Mouse (Mus musculus) heart, postnatal 4 days (tissue): Measurements from ENCODE around the gene Wnk2. TPM values are rescaled to one million over a fixed set of nuclear protein-coding genes. Genes with fewer than 3 reads are reported as not detected.
A peak's percentile ranks its signal among the peaks of the same experiment; 100 is the strongest.

ENCODE experiments used
- DNase-seq: peaks from one replicate; pipeline ENCODE4 v3.0.0; 2021
- total RNA-seq, 2 experiments: library from RNA; stranded (reverse); gene quantifications; 2 replicates each; pipeline ENCODE4 v1.2.3; 2021

The Wnk2 gene
- total RNA-seq, 2 experiments from 2014 or later, result 22.3 to 25.0 TPM

DNA sequence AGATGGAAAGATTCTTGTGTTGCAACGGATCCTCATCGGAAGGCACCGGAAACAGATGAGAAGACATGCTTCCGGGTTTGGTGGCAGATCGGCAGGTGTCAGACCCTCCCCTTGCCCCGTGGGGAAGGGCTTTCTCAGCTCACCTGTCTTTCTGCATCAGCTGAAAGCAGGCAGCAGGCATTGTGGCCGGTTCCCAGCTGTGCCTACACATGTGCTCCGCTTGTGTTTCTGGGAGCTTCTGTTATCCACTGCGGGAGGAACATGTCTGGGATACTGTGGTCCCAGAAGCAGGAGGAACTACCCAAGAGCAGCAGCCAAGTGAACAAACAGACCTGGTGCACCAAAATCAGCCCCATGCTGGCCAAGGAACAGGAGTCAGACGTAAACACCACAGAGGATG lies 27.7 kb upstream of the Wnk2 start:
- no peak for DNase-seq

DNA sequence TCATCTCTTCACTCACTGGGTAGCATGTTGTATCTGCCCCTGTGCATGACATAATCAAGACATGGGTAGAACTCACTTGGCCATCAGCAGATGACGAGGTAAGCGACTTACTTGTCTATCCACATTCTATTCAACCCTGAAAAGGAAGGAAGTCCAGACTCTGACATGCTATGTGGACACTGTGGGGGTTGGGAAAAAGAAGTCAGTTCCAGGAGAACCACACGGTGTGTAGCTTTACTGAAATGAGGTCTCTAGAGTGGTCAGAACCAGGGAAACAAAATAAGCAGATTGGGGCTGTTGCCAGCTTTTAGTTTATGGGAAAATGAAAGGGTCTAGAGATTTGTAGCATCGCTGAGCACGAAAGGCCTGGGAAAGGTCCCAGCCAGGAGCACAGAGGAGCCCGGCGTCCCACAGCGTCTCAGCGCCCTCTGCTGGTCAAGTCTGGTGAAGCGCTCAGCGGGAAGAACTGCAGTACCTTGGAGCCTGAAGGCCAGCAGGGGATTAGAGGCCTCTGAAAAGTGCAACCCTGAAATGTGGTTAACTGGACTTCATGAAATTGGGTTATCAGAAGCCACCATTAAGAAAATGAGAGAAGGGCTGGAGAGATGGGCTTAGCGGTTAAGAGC lies 25.3 kb upstream of the Wnk2 start:
- peak; percentile 97 for DNase-seq

DNA sequence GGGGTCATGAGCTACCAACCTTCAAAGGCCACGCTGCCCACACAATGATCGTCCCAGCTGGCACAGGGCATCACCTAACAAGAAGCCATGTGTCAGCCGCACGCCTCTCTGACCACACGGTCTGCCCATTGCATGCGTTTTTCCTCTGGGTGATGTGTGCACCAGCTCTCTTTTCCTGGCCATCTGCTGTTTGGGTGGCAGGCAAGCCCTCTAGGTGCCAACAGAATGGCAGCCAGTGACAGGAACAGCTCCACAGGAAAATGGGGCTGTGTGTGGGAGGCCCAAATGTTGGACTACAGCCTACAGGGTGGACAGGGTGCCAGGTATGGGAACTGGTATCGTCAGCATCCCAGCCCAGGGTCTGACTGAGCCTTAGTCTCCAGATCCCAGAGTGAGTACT lies 24.5 kb upstream of the Wnk2 start:
- DNase-seq, result no peak

DNA sequence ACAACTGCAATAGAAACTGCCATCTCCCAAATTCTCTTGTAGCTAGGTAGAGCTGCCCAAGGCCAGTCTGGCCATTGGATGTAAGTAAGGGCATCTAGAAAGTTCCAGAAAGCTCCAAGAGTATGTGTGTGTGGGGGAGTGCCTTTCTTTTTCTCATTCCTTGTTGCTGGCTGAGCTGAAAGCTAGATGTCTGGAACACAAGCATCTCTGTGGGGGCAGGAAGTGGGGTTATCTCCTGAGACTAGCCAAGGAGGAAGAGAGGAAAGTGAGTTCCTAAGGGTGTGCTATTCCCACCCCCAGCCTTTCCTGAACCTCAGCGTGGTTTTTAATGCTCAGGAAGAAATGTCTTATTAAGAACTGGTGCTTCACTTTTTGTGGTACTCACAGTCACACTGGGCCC lies 23.9 kb upstream of the Wnk2 start:
- no peak for DNase-seq

DNA sequence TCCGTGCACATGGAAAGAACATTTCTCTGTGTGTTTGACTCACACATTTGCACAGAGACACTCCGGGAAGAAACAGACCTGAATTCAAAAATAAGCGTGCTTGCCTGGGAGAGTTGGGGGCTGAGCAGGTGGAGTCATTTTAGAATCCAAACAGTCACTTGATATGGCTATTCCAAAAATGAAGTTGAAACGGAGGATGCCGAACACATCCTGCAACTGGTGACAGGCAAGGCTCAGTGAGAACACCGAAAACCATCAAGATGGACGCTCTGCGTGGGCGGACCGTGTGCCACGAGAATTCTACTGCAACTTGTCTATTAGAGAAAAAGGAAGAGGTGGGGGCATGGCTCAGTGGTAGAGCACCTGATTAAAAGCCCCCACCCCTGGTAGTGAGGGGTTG lies 22.8 kb upstream of the Wnk2 start:
- no peak for DNase-seq

DNA sequence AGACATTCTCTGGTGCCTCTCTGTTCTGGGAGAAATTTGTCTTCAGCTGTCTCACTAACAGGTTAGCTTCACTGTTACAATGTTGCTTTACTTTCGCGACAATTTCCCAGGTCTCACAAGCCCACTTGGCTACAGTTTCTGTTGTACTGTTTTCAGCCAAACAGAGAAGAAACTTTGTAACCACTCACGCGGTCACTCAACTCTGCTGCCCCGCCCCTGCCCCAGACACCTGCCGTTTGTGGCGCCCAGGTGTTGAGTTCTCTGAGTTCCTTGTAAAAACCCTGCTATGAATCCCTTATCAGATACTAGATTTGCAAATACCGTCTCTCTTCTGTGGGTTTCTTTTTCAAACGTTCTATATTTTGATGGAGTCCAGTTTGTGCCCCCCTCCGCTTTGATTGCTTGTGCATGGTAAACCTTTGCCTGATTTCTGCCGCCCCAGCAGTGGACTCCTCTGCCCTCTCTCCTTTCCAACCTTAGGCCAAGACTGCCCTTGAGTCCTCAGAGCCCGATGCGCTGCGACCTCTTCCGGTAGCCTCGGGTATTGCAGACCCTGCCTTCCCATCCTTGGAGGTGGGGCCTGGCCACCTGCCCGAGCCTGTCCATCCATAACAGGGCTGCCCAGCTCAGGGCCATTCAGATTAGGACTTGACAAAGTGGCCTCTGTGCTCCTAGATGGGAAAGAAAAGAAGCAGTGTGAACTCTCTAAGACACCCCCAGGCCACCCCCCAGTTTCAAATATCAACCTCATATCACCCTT lies 21.8 kb upstream of the Wnk2 start:
- DNase-seq, result peak; percentile 97

DNA sequence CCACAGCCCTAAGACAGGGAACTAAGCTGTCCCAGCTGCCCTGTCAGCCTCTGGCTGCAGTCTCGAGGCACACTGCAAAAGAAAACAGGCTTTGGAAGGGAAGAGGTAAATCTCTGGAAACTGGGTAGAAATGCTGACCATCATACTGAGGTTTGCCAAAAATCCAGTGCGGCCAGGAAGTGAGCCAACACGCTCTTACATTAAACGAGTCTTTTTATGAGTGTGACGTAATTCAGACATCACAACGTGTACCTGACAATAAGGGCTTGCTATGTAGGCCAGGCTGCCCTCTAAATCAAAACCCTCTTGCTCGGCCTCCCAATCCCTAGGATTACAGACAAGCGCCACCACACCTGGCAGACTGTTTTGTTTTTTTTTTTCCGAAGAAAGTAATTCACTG lies 19.3 kb upstream of the Wnk2 start:
- DNase-seq, result no peak

DNA sequence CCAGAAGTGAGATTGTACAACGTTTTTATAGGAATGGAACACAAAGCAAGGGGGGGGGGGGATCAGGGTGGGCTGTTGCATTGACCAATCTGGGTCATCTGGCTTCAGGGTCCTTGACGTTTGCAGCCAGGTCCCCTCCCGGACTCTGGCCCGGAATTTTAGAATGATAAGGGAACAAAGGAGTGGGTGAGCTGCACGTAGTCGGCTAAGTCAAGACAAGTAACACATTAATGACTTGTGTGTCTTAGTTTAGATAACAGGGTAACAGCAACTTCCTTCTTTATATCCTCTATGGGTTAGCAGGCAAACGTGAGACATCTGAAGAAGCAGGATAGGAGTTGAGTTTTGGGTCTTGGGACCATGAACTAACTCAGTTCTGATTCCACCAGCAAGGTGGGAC lies 15.8 kb upstream of the Wnk2 start:
- DNase-seq, result no peak

DNA sequence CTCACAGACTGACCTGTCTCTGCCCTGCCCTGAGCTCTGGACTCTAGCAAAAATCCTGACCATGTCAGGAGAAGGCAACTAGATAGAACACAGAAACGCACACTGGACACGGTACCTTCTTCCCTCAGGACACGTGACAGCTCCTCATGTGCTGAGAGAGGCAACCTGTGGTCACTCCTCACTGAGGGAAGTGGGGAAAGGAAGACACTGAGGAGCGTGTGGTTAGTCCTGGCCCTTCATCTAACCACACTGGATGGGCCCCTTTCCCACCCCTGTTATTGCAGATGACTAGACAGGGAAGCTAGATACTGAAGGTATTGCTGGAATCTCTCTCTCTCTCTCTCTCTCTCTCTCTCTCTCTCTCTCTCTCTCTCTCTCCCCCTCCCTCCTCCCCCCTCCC lies 14.9 kb upstream of the Wnk2 start:
- no peak for DNase-seq

DNA sequence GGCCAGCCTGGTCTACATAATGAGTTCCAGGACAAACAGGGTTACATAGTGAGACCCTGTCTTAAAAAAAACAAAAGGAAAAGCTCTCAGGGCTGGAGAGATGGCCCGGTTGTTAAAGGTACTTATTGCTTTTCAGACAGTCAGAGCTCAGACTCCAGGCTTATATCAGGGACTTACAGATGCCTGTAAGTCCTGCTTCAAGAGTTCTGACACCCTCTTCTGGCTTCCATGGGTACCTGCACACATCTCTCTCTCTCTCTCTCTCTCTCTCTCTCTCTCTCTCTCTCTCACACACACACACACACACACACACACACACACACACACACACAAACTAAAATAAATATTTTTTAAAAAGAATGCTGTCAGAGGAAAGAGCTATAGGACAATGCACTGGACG lies 13.4 kb upstream of the Wnk2 start:
- DNase-seq, result no peak

DNA sequence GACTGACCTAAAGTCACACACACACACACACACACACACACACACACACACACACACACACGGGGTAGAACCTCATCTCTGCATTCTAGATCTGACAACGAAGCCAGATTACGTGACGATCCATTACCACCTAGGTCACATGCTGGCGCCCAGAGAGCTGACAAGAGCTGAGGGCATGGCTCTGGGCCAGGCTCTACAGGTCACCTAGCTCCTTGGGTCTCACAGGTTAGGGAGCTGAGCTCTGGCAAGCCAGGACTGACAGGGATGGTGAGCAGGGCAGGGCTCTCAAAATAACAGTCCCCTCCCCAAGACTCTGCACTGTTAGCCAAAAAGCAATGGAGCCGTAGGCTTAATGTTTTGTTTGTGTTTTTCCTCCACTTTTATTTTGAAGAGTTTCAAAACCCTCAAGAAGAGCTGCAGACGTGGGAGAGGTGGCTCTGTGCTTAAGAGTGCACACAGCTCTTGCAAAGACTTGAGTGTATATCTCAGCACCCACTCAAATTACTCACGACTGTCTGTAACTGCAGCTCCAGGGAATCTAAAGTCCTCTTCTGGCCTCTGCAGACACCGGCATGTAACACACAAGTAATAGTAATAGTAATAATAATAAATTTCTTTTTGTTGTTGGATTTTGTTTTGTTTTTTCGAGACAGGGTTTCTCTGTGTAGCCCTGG lies 10.4 kb upstream of the Wnk2 start:
- no peak for DNase-seq

DNA sequence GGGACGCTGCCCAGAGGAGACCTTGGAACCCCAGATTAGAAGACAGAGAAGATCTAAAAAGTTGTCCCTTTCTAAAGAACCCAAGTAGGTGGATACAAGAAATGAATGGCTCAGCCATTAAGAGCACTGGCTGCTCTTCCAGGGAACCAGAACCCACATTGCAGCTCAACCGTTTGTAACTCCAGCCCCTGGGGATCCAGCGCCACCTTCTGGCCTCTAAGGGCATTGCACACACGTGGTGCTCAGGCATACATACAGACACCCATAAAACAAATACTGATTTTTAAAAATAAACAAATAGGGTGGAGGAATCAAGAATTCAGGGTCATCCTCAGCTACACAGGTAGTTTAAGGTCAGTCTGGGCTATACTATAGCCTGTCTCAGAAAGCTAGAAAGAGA lies 8.8 kb upstream of the Wnk2 start:
- no peak for DNase-seq

DNA sequence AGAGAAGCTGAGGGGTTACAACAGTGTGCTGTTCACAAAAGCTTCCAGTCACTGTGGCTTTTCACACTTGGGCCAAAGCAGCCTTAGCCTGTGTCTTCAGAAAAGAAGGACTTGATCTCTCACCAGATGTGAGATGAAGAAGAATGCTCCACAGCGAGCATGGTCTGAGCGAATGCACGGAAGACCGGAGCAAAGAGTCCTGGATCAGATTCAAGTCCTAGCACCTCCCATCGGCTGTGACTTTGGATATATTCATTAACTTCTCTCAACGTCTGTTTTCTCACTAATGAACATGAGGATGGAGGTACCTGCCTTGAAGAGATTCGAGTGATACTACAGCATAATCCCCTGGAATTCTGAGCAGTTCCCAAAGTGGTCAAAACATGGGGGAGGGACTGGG lies 6.8 kb upstream of the Wnk2 start:
- no peak for DNase-seq

DNA sequence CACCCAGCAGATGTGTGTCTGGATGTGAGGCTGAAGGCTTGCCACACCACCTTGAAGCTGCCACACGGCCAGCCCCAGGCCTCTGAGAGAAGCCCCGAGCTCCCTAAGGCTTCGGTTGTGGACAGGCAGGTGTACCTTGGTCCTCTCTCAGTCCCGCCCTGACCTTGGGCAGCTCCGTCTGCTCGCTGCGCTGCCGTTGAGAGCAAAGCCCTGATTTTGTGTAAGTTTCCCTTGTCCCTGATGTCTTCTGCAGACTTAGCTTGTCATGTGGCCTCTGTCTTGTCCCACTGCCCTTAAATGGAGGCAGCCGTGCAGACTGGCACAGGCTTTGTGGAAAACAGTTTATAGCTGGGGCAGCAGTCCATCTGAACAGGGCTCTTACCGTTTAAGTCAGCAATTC lies 6.2 kb upstream of the Wnk2 start:
- no peak for DNase-seq

DNA sequence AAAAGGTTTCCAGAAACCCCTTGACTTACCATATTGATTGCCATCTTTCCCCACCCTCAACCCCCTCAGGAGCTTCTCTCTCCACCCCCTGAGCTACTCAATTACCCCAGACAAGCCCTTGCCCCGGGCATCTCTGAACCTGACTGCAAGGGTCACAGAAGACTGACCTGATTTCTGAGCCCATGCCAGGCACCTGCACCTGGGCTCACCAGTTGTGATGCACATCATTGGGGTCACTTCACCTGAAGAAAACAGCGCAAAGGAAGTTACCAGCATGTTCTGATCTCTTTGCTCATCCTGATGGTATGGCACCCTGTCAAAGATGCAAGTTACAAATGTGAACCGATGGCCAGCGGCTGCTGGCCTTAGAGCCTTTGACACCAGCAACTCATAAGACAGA lies 873 bp upstream of the Wnk2 start:
- DNase-seq, result no peak

DNA sequence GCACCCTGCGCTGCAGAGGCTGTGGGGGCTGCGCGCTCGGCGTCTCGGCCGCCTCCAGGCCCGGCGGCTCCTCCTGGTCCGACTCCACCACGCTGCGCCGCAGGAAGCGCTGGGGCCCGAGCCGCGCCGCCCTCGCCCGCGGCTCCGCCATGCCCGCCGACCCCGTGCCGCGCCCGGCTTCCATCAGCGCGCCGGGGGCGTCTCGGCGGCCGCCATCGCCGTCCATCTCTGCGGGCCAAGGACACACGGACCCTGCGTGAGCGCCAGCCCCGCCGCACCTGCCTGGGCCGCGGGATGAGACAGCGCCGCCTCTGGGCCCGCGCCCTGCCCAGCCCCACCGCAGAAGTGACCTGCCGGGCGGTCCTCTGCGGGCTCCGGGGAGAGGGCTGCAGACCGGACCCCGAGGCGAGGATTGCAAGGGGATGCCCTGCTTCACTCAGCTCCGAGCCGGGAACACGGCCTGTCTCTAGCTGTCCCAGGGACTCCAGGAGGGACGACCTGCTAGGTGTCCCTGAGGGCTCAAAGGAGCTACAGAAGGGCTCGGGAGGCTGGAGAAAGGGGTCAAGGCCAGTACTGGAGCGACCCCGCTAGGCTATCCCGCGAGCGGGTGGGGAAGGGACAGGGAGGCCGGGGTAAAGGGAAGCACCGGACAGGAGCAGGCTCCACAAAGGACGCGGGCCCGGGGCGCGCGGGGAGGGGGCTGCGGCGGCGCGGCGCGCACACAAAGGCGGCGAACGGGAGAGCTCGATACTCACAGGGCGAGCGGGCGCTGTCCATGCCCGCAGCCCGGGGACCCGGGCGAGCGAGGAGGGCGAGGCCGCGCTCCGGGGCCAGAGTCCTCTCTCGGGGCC lies 582 bp downstream of the Wnk2 start:
- peak; percentile 53 for DNase-seq

DNA sequence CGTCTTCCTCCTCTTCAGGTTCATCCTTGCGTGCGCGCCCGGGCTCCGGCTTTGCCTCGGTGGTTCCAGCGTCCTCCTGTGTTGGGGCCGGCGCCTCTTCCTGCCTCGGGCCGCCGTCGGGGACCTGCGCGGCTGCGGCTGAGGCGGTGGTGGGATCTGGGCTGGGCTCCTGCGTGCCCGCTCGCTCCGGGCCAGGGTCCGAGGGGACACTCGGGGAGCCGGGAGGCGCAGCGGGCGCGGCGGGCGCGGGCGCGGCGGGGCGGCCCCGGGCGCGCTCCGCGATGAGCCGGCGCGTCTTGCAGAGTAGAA lies 1.2 kb downstream of the Wnk2 start:
- DNase-seq, result no peak

DNA sequence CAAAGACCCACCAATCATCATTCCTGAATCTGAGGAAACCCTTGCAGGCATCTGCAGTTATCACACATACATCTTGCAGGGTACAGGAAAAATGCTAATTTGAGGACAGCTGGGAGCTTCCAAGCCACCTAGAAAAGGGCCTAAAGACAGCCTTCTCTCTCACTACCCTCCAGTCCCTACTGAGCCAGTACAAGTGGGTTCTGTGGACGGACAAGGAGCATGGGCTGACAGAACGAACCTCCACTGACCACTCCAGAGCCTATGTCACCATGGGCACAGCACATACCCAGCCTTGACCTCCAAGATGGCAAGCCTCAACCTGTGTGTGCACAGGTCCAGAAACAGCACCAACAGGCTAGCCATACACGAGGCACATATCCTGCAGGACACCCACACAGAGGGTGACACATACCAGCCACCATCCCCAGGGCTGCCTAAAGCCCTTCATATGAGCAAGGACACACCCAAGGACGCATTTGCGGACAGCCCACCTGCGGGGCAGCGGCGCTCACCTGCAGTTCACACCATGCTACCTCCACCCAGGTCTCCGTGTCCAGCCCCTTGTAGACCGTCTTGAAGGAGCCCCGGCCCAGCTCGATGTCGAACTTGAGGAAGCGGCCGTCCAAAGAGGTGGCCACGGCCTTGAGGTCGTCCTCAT lies 1.6 kb downstream of the Wnk2 start:
- DNase-seq, result no peak

DNA sequence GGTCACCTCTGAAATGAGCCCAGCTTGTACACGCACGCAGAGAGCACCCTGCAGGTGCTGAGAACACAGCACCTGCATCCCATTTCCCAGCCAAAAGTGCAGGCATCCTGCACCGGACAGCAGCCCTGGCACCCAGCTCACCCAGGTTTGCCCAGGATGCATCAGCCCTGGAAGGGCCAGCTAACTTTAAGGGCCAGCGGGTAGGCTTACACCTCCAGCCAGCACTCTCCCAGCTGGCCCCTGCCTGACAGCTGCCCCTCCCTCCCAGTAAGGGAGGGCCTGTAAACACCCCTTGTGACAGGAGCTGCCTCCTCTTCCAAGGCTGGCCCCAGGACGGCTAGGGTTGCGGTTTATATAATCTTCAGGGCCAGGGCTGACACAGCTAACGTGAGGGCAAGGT lies 2.4 kb downstream of the Wnk2 start:
- DNase-seq, result no peak

DNA sequence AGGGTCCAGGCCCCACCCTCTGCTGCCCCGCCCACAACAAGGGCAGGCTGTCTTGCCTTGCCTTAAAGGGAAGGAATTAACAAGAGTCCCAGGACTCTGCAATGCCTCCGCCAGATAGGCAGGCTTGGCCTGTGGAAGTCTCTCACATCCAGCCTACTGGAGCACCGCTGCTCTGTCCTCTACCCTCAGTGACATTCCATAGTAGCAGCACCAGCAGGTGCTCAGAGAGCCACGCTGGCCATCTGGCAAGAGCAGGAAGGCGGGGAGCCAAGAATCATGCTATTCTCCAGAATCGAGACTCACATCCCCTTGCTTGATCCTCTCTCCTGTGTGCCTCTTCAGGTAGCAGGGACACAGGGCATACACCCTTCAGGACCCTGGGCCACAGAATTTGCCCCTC lies 3.4 kb downstream of the Wnk2 start:
- peak; percentile 16 for DNase-seq

DNA sequence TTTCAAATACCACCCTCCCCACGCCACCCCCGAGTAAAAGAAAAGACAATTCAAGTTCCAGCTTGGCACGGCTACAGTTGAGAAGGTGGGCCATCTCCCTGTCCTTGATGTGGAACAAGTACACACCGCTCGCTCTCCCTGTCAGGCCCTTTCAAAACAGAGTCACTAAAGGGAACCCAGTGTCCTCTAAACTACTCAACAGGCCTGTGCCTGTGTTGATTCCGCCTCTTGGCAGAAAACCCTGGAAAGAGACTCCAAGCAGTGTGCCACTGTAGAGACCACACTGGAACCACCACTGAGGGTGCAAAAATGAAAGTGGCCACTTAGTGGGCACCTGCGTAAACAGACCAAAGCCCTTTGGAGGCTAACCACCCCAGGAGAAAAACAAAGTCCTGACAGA lies 4.5 kb downstream of the Wnk2 start:
- DNase-seq, result no peak

DNA sequence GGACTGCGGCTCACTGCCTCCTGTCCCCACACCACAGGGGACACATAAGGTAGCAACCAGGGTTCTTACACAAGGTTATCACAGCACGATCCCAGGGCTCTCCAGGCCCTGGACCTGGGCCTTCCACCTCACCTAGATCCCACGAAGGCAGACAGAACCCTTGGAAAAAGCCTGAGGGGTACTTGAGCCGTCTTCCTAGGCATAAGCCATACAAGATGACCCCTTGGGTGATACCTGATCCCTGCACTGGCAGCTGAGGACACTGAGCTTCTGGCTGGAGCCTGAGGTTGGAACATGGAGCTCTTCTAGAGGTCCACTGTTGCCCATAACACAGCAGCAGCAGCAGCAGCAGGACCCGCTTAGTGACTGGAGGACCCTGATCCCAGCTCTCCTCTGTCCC lies 5.4 kb downstream of the Wnk2 start:
- no peak for DNase-seq

DNA sequence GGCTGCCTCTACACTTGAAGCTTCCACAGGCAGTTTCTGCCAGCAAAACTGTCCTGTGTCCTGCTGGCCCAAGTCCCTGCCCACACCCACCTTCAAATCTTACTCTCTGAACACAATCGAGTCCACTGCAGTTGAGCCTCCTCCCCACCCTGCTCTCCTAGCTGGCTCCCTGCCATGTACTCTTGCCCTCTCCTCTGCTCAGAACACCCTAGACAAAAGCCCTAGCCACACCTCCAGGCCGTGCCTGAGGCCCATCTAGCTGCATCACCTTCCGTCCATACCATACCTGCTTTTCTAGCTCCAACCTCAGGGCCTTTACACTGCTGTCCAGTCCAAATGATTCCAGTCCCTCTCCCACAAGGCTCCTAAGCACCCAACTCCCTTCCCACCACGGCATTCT lies 7.2 kb downstream of the Wnk2 start:
- peak; percentile 40 for DNase-seq
